Mouse (Mus musculus): ENCODE data around the gene Mstn. TPM values are rescaled to one million over a fixed set of nuclear protein-coding genes. Genes with fewer than 3 reads are reported as not detected.

Gene Mstn
- total RNA-seq (2021): under 1 TPM; 0.31 to 0.46 TPM

DNA sequence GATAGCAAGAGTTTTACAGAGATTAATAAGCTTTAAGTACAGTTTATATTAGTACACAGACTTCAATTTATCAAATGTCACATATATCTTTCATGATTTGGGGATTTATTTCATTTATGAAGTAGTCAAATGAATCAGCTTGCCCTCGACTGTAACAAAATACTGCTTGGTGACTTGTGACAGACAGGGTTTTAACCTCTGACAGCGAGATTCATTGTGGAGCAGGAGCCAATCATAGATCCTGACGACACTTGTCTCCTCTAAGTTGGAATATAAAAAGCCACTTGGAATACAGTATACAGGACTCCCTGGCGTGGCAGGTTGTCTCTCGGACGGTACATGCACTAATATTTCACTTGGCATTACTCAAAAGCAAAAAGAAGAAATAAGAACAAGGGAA, at the start of gene Mstn:
Gene Mstn (plus strand): TSS at position 301 of the 400 bp plus-strand sequence.
- DNase-seq: no peak
- intact Hi-C loops (cut with DNase I): no loop called here

DNA sequence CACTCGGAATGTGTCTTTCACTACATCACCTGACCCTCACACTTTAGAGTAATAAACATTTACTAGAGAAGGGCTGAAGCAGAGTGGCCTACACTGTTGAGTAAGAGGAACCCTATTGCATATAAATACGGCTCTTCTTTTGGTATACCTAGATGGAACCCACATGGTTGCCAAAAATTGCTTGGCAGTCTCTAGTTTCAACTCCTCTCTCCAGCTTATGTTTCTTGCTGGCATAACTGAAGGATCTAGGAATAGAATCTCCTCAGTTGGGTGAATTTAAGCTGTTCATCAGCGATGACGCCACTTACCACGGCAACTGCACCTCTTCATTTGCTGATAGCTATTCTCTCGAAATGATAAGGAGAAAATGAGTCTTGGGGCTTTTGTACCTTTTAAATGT, 46.7 kb upstream of the Mstn start:
- intact Hi-C loops (cut with DNase I): no loop called here
- no peak for DNase-seq

DNA sequence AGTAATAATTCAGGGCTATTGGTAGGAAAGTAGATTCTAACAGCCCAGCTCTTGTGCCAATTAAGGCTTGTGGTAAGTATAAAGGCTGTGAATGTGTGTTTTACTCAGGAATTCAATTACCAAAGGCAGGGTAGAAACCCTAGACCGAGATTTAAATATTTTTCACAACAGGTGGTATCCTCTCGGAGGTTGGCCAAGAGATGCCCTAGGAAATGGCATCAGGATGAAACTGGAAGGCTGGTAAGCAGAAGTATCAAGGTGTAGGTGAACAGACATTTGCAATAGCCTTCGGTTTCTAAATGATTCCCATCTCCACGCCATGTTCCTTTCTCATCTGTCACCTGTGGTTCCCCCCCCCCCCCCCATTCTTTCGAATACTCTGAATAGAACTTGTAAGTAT, 45.8 kb upstream of the Mstn start:
- intact Hi-C loops (cut with DNase I): no loop called here

DNA sequence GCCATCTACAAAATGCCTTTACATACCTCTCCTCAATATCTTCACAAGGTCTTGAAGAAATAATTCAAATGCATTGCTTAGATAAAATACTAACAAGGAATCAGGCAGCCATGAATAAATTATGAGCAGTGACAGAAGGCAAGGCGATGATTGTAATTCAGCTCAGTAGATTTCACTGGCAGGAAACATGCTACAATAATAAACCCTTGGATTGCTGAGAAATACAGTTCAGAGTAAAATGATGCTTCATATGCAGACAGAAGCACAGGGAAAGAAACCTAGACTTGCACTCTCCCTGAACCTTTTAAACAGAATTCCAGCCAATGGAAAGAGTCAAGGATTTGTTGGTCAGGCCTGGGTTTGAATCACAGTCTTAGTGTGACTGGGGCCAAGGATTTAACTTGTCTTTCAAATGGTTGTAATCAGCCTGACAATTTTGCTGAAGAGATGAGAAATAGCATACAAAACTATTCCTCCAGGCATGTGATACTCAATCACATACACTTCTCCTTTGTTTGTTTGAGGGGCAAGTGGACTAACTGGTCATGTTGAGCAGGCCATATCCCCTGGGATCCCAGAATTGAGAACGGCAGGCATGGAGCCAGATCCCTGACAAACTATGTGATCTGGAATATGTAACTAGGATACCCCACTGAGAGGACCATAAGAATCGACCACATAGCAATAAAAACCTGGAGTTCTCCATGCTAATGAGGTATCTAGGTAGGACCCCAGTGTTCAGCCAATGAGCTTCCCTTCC, 42.5 kb upstream of the Mstn start:
- intact Hi-C loops (cut with DNase I): no loop called here
- no peak for DNase-seq

More for the DNA sequence above, 45.8 kb upstream of the Mstn start:
- no peak for DNase-seq

DNA sequence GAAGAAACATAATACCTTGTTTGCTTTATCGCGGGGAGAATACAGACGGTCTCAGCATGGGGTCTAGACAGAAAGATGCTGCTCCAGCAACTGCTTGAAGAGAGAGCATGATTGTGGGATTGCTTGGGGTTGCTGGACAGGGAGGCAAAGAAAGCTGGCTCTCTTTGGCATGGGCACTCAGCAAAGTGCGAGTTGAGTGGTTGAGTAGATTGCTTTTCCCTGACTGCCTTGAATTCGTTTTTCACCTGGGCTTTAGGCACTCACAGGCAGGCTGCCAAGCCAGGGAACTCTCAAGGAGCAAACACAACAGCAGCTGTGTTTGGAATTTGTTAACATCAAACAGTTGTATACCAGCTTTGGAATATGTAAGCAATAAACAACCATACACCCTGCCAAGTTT, 41.4 kb upstream of the Mstn start, which contains the start of gene 1700019D03Rik:
Gene 1700019D03Rik (minus strand): TSS at position 101 of the 400 bp plus-strand sequence.
- DNase-seq: no peak
- intact Hi-C loops (cut with DNase I): no loop called here

DNA sequence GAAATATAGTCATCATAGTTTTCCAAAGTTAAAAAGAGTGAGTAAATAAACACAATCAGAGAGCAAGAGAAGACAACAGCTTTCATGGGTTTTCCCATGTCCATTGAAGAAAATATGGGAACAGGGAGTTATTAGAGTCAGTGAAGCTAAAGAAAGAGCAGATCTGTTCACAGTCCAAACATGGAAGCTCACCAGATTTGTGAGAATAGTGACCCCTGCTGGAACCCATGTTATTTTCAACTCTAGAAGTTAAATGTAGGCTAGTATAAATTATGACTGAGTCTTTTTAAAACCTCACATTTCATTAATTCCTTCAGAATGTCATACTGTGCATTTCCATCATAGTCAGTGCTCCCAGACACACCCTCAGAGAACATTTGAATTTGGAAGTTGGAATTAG, 28.9 kb upstream of the Mstn start:
- intact Hi-C loops (cut with DNase I): loop anchor here (5.0 kb wide), 1 partner anchor 385 kb away; no protein-coding TSS in a partner anchor
- no peak for DNase-seq

DNA sequence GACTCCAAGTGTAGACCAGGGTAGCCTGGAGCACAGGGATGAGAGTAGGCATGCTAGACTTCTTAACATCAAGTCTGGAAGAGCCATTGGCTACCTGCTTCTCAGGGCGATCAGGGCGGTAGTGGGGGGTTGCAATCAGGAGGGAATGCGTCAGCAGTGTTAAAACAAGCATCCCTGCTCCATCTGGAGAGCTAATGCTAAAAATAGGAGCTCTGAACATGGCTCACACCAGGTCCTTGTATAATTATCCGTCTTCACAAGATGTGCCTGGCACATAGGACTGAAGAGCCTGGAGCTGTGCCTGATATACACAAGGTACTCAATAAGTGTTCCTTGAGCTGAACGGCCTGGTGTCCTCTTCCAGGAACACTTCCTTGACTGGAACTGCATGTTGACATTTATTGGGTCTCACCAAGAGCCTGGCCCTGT, 24.0 kb upstream of the Mstn start:
- DNase-seq: peak in 1 of 2 experiments; percentile 5
- intact Hi-C loops (cut with DNase I): no loop called here

DNA sequence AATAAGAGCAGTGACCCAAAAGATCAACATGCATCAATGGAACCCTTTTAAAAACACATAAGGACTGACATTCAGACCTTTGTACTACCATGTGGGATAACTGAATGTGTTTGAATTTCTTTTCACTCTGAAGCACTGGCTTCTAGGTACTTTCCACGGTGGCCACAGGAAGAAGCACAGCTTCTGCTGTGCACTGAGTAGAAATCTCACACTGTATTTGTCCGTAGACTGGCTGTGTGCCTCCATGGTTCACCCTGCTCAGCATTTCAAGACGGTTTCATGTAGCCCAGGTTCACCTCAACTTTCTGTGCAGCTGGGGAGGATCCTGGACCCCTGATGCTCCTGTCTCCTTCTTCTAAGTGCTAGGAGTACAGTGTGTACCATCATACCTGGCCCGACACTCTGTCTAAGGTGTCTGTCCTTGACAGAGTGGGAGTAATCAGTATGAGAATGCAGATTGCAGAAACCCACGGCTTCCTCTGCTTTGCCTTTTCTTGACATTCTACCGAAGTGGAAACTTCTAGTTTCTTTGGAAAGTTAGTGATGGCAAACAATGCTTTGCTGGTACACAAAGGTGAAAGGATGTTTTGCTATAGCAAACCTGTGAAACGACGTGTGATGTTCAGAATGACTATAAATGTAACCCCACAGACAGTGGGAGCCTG, 11.5 kb upstream of the Mstn start:
- no peak for DNase-seq
- intact Hi-C loops (cut with DNase I): no loop called here

DNA sequence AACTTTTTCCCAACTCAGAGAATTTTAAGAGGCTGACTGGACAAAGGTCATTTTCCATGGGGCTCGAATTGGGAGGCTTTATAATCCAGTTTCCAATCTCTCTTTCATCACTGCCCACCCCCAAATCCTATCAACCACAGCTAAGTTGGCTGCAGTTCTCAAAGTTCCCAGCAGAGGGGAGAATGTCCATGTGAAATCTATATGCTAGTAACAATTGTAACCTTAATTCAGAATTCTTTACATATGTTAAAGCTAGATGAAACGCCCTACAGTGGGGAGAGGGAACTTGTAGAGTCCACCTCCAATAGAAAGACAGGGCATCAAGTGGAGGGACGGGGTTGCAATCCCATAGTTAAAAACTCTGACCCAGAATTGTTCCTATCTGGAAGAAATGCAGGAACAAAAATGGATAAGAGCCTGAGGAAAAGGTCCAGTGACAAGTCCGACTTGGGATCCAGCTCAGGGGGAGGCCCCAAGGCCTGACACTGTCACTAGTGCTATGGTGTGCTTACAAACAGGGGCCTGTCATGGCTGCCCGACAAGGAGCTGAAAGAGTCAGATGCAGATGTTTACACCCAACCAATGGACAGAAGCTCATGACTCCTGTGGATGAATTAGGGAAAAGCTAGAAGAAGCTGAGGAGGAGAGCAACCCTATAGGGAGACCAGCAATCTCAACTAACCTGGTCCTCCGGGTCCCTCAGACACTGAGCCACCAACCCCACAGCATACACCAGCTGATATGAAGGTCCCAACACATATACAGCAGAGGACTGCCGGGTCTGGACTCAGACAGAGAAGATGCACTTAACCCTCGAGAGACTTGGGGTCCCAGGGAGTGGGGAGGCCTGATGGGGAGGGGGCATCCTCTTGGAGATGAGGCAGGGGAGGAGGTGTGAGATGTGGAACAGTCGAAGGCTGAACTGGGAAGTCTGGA, 8.1 kb upstream of the Mstn start:
- peak; percentile 51 to 77 for DNase-seq
- intact Hi-C loops (cut with DNase I): loop anchor here (1.0 kb wide), 2 partner anchors 219 to 300 kb away; no protein-coding TSS in a partner anchor

DNA sequence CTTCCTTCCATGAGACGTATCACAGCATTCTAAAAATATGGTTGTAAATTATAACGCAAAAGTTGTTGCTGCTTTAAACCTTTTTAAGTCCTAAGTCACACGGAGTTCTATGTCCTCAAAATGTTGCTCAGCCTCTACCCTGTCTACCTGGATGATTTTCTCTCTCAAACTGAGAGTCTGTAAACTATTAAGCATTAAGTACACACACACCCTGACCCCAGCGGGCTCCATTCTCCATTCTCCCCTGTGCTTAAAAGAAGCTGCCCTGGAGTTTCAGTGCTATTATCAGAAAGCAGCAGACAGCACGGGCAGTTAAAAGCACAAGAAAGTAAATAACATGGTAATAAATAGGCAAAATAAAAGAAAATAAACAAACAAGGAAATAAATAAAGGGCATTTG, 2.3 kb upstream of the Mstn start:
- intact Hi-C loops (cut with DNase I): no loop called here
- no peak for DNase-seq

DNA sequence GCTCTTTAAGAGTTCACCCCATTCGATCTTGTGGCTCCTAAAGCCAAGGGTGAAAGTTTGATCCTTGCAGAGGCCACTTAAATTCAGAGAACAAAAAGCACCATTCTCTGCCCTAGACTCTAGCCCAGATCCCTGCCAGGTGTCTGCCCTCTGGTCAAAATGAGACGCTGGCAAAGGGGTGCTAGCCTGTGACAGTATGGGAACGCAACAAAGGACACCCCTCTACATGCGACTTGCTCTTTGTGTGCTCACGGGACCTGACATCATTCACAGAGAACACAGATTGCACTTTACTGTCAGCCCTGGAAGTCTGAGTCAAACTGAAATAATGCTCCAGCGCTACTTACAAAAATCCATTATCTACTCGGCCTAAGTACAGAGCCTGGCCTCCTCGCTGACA, 941 bp upstream of the Mstn start:
- intact Hi-C loops (cut with DNase I): no loop called here

DNA sequence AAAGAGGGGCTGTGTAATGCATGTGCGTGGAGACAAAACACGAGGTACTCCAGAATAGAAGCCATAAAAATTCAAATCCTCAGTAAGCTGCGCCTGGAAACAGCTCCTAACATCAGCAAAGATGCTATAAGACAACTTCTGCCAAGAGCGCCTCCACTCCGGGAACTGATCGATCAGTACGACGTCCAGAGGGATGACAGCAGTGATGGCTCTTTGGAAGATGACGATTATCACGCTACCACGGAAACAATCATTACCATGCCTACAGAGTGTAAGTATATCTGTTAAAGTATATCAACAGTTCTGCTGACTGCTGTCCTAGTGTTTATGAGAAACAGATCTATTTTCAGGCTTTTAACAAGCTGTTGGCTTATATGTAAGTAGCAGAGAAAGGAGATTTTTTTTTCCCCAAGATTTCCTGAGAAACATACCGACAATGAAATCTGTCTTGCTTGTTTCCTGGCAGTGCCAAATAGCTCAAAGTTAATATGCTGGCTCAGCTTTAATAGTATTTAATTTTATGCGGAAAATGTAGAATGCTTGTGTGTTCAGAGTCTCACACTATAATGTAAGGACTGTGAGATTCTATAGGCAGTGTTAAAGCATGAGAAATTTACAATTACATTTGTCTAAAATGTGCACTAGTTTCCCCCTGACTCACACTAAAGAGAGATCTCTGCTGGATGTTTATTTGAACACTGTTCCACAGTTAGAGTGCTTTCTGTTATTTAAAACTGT, 600 bp downstream of the Mstn start:
- intact Hi-C loops (cut with DNase I): no loop called here
- DNase-seq: no peak

More for the DNA sequence above, 941 bp upstream of the Mstn start:
- no peak for DNase-seq

DNA sequence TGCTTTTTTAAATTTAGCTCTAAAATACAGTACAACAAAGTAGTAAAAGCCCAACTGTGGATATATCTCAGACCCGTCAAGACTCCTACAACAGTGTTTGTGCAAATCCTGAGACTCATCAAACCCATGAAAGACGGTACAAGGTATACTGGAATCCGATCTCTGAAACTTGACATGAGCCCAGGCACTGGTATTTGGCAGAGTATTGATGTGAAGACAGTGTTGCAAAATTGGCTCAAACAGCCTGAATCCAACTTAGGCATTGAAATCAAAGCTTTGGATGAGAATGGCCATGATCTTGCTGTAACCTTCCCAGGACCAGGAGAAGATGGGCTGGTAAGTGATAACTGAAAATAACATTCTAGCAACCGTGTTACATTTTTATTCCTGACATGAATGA, 2.5 kb downstream of the Mstn start:
- intact Hi-C loops (cut with DNase I): no loop called here
- no peak for DNase-seq

DNA sequence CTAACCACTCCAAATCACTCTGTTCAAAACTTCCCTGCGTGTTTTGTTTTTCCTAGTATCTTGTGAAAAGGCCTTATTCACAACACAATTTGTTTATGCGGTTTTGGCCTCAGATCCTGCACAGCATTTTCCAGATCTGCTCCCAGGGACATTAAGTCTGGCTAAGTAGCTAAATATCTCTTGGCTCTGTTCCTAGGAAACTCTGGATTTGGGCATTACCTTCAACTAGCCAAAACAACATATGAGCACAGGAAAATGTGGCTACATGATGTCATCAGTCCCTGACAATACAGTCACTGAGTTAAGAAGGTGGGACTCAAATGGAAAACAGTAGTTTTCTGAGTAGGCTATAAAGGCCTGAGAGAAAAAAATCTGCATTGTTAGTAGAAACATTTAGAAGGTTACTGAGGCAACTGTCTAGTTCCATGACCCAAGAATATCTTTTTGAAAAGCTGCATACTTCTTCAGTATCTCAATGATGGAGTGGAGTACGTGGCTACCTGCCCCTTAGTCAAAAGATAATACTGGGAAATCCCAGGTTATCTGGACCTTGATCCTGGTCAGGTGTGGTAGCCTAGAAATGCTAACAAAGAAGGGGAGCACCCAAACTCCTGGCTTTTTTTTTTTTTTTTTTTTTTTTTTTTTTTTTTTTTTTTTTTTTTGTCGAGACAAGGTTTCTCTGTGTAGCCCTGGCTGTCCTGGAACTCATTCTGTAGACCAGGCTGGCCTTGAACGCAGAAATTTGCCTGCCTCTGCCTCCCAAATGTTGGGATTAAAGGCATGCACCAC, 8.5 kb downstream of the Mstn start:
- intact Hi-C loops (cut with DNase I): no loop called here
- no peak for DNase-seq

DNA sequence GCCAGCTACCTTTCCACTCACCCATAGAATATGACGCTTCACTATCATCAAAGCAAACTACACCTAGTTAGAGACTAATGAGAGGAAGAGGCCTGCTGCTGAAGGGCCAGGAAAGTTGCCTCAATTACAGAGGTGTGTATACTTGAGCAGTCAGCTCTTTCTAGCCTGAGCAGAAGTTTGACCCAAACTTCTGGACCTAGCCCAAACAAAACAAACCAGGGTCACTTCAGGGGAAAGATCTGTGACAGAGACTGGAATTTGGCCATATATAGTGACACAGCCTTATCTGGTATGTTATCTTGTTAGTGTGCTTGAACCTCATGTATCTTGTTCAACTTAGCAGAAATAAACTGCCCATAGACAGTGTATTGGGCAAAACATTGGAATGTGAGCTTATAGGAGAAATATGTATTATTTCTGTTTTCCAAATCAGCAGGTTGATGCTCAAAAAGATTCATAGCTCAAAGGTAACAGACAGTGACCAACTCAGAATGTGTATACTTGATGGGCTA, 9.3 kb downstream of the Mstn start:
- DNase-seq: no peak
- intact Hi-C loops (cut with DNase I): no loop called here

DNA sequence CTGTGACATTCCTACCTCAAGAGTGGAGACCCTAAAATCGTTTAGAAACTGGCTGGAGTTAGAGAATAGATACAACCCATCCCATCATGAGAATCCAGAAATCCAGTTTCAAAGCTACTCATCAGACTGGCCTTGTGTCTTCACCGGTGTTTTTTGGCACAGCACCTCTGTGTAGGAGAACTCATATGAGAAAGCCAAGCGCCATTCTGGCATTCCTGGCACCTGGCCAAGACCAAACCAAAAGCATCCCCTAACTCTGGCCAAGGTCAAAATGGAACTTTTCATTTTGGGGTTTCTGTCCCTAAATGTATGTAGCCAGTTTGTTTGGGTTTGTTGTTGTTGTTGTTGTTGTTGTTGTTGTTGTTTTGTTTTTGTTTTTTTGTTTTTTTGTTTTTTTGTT, 15.2 kb downstream of the Mstn start:
- intact Hi-C loops (cut with DNase I): no loop called here
- no peak for DNase-seq

DNA sequence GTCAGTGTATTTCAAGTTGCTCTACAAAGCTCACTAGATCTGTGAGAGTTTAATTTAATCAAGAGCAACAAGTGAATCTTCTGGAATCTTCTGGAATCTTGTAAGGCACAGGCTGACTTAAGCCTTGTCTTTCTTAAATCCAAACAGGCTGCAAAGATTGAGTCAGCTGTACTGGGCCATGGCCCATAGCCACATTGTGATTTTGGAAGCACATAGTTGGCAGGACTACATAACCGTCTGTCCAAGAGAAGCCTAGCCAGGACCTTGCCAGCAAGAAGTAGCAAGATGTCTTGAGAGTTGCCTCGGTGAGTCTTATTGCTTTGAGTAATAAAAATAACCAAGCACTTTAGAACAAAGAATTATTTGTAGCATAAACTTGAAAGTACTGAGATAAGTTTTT, 18.4 kb downstream of the Mstn start:
- DNase-seq: peak; percentile 25 to 28
- intact Hi-C loops (cut with DNase I): no loop called here

DNA sequence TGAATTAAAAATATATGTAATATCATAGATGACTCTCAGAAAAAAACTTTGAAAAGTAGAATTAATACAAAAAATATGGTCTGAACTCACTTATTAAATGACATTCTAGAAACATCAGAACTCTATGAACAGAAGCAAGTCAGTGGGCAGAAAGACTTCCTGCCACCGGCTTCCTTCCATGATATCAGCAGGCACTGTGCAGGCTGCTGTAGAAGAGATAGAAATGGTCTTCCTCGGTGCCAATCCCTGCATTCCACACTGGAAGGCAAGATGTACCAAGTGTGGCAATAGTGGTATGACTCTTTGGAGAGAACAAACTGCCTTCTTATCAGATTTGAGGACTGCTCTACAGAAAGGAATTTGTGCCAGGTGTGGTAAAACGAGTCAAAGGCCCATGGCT, 19.2 kb downstream of the Mstn start:
- intact Hi-C loops (cut with DNase I): no loop called here
- no peak for DNase-seq

DNA sequence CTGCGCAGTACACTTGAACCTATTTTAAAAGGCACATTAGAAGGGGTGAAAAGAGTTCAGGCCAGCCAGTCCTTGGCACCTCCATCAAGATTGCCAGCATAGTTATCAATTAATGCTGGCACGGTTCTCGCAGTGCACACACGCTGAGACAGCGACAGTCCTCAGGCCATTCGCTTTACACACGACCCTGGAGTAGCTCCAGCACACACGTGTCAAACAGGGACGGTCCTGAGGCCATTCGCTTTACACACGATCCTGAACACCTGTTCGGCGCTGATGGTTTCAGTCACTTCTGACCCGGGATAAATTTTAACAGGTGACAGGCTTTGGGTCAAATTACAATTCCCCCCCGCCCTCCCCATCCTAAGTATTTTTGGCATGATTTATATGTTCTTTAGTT, 23.8 kb downstream of the Mstn start:
- intact Hi-C loops (cut with DNase I): no loop called here

More for the DNA sequence above, 23.8 kb downstream of the Mstn start:
- DNase-seq: no peak
